Mouse (Mus musculus): ENCODE results near the gene Morn4.

Morn4 gene

DNA sequence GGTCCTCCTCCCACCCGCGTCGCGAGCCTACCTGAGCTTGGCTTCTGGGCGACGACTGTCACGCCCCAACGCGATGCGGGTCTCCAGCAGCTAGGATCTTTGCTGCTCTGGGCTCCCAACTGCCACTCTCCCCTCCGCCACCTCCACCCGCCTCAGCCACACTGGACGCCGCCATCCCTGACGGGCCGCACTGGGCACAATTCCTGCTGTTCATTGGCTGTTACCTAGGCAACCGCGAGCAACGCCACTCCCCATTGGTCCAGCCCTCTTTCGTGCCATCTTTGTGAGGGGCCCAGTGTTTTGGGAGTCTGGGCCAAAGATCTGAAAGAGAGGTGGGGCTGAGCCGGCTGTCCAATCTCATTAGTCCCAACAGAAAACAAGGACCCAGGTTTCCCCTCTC is at the start of gene Morn4:
TSS of gene Morn4 (minus strand) at position 192 of the 400 bp plus-strand sequence.
- DNase-seq (ENCODE audit: low spot score in 2 of 2), result peak; percentile 89 to 93

DNA sequence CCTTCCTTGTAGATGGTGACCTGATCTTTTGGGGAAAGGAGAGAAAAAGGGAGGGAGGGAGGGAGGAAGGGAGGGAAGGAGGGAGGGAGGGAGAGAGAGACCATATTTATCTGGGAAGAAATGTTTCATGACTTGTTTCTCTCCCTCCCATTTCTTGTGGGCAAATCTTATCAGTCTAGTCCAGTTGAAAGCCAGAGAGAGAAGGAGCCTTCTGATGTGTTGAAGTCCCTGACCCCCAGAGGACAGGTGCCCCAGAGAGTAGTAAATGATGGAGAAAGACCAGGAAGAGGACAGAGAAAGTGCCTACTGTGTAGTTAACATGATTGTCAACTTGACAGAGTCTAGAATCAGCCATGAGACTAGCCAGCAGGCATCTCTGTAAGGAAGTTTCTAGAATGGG is 48.9 kb upstream of the Morn4 start:
- DNase-seq (ENCODE audit: low spot score in 2 of 2), result no peak

DNA sequence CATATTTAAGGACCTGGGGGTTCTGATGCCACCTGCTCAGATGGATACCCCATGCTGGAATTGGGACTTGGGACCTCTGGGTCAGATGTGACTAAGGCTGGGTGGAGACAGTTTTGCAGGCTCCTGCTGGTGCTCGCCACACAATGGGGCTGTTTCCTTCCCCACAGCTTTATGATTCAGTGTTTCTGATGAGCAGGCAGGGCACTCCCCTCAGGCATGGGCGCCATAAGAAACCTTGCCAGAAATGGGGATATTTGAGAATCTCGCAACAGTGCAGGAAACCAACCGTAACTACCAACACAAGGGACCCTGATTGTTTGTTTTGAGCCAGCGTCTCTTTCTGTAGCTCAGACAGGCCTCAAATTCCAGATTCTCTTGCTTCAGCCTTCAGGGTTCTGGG is 44.9 kb upstream of the Morn4 start:
- no peak for DNase-seq (ENCODE audit: low spot score in 2 of 2)

DNA sequence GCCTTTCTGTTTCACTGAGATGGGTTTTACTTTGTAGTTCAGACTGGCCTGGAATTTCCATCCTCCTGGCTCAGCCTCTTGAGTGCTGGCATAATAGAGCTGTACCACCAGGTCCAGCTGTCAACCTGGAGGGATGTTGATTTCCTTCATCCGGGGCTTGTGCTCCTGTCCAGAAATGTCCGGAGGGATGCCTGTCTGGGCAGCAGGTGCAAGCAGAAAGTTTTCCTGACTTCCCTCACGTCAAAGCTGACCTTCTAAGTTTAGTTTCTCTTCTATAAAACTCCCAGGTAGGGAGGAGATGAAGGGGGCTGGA is 44.1 kb upstream of the Morn4 start:
- no peak for DNase-seq (ENCODE audit: low spot score in 2 of 2)

DNA sequence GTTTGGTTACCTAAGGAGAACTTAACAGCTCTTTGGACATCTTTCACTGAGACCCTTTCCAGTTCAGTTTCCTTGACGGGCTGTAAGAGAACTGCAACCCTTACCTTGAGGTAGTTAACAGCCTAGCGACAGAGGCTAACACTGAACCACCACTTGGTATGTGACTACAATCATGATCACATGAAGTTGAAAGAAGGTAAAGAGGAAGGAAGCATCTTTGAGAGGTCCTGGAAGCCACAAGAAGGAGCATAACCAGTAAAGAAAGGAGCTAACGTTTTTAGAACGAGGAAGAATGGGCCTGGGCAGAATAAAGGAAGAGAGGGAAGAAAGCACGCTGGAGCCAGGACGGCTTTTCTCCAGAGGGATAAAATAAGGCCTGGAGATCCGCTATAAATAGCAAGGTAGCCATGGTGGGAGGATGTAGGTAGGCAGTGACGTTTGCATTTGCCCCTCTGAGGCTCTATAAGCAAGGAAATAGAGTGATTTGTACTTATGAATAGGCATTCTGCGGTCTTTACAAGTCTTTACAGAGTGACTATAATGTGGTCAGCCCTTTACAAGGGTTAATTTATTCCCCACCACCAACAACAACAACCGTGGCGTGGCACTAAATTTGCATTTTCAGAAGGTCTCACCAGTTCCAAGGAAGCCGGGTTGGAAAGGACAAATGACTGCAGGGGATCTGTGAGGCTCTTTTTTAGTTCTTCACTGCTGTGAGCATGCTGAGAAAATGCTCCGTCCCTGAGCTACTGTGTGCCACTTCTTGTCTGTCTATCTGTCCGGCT is 43.5 kb upstream of the Morn4 start:
- no peak for DNase-seq (ENCODE audit: low spot score in 2 of 2)

DNA sequence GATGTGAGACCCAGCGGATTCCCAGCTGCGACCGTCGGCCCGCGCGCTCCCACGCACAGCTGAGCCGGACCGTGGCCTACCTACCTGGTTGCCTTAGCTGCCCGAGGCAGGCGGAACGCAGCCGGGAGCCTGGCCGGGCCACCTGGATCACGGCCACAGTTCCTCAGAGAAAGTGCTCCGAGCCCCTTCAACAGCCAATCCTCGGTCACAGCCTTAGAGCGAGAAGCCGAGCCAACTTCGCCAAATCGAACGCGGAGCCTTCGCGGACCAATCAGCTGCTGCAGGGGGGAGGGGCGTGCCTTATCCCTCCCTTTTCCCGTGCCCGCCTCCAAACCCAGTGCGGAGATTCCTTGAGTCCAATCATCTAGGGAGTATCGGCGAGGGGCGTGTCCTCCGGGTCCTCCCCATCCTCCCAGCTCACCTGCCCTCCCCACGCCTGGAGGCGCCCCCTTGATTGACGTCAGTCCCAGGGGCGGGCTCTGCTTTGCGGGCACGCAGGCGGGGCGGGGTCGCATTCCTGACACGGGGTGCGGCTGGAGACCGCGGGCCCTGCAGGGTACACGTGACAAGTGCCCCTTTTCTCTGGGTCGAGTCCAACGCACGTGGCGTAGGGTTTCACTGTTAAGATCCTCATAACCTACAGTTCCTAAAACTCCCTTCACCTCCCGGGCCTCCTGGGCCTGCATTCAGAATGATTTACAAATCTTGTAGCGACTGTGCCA is 42.8 kb upstream of the Morn4 start, which contains the start of gene Avpi1:
TSS of gene Avpi1 (minus strand) at position 273 of the 722 bp plus-strand sequence.
- peak; percentile 99 for DNase-seq (ENCODE audit: low spot score in 2 of 2)

DNA sequence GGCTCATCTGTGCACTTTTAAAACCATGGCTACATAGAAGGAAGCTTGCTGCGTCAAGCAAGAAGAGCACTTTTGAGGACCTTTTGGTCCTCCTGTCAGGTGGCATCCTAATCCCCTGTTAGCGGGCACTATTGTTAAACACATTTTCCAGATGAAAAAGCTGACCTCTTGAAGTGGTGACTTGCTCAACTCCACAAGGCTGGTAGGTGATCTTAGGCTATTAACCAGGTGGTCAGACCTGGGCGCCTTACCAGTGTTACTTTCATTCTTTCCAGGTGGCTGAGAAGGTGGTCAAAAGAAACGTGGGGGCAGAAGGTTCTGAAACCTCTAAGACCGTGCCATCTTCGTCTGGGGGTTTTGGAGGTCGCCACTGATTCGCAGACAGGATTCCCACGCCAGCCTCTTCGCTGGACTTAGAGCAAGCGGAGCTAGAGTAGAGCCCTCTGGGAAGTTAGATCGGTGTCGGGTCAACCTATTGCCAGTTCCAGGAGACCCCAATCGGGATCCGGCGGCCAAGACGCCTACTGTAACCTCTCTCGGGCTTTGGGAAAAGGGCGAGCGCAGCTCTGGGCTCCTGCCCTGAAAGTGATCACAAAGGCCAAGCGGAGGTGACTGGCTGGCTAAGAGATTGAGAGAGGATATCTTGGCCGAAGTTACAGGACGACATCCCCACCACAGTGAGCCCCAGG is 42.0 kb upstream of the Morn4 start:
- DNase-seq (ENCODE audit: low spot score in 2 of 2), result no peak

DNA sequence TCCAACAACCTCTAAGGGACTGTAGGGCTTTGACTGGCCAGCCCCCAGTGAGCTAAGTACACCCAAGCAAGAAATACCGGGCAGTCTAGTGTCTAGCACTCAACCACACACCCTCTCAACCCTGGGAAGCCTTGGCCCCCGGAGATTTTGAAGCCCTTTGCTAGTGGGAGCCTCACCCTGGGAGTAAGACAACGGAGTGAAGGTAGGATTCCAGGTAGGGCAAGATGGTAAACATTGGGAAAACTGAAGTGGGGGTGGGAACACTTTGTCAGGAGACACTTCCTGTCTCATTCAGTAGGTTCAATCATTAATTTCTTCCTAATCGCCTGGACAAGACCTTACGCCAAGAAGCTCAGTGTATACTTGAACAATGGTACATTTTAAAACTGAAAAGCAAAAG is 40.9 kb upstream of the Morn4 start:
- no peak for DNase-seq (ENCODE audit: low spot score in 2 of 2)

DNA sequence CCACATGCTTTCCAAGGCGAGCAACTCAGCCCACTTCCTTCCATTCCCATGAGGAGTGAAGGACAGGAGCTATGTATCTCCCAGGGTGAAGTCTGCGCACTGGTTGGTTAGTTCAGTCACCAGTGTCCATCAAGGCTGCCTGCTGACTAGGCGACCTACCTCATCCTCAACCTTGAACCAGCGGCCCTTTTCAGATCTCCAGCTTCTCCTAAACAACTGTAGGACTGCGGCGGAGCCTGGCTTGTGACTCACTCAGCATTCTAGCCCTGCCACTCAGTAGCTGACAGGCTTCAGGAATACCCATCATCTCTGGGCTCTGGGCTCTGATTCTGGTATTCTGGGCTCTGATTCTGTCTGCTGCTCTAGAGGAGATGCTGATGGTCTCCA is 40.1 kb upstream of the Morn4 start:
- DNase-seq (ENCODE audit: low spot score in 2 of 2), result no peak

DNA sequence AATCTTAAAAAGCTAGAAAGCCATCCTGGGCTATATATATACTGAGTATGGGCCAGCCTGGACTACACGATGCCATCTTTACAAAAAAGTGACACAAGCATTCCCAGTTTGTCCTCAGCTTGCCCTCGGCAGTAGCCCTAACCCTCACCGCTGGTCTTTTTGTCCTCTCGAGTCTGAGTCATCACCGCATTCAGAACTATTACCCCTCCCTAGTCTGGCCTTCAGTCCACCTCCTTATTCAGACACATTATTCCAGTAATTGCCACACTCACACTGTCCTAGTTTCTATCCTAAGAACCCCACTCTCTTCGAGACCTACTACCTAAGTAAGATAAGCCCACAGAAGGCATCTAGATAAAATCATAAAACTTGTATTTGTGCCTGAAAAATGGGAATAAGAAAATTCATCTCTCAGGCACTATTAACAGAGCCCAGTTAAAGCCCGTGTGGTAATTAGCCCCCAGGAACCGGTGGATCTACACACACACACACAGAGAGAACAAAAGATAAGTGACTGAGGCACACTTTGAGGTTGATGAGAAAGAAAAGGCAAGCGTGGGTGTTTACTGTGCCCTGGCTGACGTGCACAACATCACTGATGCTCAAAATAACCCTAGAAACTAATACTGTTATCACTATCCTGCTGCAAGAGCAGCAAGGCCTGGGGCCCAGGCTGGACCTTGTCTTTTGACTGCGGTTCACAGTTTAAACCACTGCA is 39.5 kb upstream of the Morn4 start:
- no peak for DNase-seq (ENCODE audit: low spot score in 2 of 2)

DNA sequence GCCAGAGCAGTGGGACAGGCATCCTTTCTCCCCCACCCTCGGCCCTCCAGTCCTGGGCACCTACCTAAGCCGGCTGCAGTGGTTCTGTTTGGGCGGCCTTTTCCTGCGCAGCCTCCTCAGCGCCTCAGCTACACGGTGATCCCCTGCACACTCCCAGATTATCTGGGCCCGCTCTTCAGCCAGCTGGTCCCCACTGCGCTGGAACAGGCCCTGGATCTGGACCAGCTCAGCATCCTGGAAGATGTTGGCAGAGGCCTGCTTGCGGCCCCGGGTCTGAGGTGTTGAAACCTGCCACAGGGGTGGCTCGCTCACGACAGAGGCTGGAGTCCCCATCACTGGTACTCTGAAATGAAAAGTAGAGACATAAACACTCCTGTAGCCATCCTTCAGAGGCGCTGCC is 38.5 kb upstream of the Morn4 start:
- DNase-seq (ENCODE audit: low spot score in 2 of 2), result no peak

DNA sequence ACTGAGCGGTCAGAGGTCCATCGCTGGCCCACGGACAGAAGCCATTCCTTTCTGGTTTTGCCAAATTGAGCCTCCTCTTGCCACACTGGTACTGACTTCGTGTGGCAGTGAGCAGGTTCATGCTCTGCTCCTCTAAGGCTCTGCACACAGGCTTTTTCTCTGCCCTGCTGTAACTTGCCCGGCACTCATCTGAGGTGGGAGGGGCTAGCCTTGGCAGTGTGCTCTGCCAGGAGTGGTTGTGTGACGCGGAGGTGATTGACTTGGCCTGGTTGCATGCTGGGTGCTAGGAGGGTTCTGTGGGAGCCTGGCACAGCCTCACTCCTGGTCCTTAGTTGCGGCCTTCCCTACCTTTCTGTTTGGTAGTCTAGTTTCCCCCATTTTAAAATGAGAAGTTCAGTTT is 34.3 kb upstream of the Morn4 start:
- no peak for DNase-seq (ENCODE audit: low spot score in 2 of 2)

DNA sequence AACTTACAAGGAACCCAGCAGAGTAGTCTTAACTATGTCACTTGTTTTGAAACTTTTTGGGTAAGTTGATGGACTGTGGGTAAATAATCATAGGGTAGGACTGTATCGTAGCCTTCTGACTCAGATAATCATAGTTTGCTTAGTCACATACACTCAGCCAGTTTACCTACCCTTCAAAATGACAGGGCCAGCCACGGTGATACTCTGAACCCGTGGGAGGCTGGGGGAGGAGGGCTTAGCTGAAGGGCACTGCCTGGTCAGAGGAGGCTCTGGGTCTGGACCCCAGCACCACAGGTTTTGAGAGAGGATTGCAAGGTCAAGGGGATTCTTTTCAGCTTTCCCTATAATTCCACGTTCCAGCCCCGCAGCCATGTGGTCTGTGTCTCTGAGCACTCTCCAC is 32.4 kb upstream of the Morn4 start:
- no peak for DNase-seq (ENCODE audit: low spot score in 2 of 2)

DNA sequence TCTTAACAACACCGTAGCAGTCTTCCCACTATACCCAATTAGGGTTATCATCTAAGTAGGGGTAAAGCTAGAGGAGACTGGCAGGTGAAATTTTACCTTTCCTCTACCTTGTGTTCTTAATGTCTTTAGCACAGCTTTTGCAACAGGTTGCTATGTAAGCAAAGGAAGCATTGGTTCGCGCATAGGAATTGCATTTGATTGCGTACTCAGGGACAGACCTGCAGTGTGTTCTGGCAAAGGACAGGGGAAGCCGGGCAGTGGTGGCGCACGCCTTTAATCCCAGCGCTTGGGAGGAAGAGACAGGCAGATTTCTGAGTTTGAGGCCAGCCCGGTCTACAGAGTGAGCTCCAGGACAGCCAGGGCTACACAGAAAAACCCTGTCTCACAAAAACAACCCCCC is 32.0 kb upstream of the Morn4 start:
- DNase-seq (ENCODE audit: low spot score in 2 of 2), result no peak

DNA sequence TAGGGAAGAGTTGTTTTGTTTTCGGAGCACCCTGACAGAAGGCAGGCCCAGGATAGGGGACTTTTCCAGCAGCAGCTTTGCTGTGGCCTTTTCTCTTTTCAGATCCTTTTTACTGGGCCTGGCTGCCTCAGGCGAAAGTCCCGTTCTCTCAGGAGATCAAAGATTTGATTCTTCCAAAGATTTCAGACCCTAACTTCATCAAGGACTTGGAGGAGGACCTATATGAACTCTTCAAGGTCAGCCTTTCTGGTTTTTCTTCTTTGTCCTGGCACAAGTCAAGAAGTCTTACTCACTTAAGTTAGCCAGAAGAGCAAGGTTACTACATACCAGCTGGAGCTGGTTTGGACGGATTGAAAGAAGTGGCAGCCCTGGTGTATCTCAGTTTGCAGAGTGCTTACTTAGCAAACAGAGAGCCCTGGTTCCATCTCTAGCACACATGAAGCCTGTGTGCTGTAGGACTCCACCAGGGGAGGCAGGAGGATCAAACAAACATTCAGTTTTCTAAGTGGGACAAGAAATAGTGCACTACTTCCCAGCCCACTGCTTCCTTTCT is 29.7 kb upstream of the Morn4 start:
- DNase-seq (ENCODE audit: low spot score in 2 of 2), result no peak

DNA sequence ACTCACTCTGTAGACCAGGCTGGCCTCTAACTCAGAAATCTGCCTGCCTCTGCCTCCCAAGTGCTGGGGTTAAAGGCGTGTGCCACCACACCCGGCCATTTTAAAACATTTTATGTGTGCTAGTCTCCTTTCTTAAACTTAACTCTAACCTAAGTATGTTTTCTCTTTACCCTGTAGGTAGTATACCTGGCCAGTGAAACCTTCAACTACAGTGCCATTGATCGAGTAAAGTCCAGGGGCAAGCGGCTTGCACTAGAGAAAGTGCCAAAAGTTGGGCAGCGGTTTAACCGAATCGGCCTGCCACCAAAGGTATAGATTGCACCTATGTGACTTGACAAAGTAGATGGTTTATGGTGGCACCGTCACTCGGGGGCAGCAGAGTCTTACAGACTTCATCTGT is 18.5 kb upstream of the Morn4 start:
- no peak for DNase-seq (ENCODE audit: low spot score in 2 of 2)

DNA sequence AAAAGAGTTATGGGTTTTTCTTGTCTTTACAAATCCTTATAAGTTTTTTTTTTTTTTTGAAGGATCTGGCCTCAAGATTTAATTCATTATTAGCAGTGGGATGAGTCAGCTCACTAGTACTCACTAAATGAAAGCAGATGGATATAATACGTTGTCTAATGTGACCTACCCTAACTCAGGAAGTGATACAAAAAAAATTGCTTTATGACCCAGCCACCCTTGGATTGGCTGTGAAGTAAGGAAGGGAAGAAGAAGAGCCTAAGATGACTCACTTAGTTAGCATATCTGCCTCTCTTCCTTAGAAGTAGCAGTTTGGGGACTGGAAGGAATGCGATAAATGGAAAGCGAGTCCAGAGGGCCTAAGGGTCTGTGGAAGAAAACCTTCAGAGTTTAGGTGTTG is 13.2 kb upstream of the Morn4 start:
- DNase-seq (ENCODE audit: low spot score in 2 of 2), result no peak

DNA sequence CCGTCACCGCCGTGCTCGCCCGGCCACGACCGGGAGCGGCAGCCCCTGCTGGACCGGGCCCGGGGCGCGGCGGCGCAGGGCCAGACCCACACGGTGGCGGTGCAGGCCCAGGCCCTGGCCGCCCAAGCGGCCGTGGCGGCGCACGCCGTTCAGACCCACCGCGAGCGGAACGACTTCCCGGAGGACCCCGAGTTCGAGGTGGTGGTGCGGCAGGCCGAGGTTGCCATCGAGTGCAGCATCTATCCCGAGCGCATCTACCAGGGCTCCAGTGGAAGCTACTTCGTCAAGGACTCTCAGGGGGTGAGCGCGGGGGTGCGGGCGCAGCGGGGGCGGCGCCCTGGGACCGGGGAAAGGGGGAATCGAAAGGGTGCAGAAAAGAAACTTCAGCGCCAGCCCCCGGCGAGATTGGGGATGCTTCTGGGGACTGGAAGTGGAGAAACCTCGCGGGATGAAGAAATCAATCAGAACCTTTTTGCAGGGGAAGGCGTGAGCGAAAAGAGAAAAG is 4.5 kb upstream of the Morn4 start:
- DNase-seq (ENCODE audit: low spot score in 2 of 2), result peak; percentile 9 to 15

DNA sequence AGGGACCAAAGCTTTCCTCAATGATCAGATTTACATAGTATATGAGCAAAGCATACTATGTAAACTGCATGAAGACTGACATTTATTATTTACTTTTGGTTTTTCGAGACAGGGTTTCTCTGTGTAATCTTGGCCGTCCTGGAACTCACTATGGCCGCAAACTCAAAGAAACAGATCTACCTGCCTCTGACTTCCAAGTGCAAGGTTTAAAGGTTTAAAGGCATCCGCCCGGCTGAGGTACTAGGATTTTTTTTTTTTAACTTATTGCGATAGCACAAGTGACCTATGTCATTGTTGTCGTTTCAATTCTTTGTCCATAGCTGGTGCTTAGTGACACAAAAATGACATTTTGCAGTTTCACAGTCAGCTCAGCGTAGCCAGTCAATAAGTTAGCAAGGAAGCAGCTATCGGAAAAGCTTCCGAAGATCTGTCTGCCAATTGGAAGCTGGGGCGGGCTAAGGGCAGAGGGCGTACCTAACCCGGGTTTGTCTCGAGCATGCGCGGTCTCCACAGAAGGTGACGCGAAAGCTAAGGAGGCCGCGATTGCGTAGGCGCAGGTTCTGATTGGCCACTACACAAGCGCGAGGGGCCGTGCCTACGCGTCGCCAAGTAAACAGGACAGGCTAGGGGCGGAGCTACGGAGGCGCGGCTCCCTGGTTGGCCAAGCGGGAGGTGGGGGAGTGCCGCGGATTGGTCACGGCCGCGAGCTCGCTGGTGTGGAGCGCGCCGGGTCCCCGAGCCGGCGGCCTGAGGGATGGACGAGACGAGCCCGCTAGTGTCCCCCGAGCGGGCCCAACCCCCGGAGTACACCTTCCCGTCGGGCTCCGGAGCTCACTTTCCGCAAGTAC is 3.8 kb upstream of the Morn4 start, which contains the start of gene Pi4k2a:
TSS of gene Pi4k2a (plus strand) at position 723 of the 848 bp plus-strand sequence.
- peak; percentile 100 for DNase-seq (ENCODE audit: low spot score in 2 of 2)

DNA sequence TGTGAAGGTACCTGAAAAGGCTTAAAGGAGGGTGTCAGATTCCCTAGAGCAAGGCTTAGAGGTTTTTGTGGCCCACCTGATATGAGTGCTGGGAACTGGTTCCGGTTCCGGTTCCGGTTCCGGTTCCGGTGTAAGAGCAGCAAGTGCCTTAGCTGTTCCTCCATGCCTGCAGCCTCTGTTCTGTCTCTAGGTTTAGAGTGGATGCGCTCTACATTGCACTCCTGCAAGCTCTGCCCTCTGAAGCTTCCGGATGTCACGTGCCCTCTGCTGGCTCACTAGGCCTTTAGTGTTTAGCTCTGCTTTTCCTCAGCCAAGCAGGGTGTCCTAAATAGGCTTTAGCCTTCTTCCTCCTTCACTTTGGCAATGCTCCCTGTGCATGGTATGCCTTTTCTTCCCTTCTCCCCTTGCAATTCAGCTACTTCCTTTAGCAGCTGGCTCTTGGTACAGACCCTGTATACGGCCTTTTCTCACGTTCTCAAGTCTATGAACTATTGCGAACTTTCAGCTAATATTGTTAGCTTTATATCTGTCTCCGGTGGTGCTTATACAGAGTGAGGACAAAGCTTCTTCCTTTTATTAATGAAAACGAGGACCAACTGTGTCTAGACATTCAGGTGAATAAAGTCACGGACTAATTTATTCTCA is 3.1 kb upstream of the Morn4 start:
- peak; percentile 16 to 35 for DNase-seq (ENCODE audit: low spot score in 2 of 2)

Measured in right cerebral cortex, postnatal 36 days (tissue).